Mouse (Mus musculus) gonadal fat pad, adult 2 months (tissue): ENCODE measurements around the gene Mthfd1l. TPM values are rescaled to one million over a fixed set of nuclear protein-coding genes. Genes with fewer than 3 reads are reported as not detected.

ENCODE experiments used
- DNase-seq: peaks from one replicate; pipeline ENCODE4 v3.0.0-alpha.2; 2012; ENCODE audit warnings: low read depth
- polyA plus RNA-seq: library from polyadenylated mRNA; depleted of rRNA; stranded (reverse); fragments of >200 nt; gene quantifications from 2 replicates; pipeline ENCODE4 v1.2.3, GENCODE M21; 2012

The Mthfd1l gene
- polyA plus RNA-seq, 1 experiment: 14.6 TPM

DNA sequence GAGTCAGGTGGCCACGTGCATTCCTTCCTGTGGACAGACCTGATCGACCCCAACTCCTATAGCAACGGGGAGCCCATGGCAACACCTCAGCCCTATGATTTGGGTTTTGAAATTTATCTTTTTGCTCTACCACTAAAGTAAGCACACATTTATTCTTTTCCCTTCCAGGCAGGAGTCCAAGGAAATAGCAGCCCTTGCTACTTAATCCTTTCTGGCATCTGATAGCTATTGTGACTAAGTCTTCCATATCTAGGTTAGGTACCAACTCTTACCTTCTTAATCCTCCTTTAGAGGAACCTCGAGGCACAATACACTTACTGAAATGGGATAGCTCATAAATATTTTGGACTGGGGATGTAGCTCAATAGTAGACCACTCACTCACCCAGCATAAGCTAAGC is 180.1 kb downstream of the Mthfd1l start:
- DNase-seq: no peak

DNA sequence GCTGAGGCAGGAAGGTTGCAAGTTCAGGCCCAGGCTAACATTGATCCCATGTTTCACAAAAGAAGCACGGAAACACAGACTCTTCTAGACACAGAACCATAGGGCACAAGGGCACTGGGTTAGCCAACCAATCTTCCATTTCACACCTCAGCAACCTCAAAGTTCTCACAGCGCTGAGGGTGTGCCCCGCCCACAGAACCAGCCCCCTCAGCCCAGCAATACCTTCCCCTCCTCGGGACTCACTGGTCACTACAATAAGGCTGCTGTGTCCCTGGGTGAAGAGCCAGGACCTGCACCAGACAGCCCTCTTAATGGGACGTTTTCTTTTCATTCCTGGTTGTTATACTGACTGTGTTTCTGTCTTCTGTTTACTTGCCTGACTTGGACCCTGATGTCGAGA is 181.1 kb downstream of the Mthfd1l start:
- DNase-seq: no peak

DNA sequence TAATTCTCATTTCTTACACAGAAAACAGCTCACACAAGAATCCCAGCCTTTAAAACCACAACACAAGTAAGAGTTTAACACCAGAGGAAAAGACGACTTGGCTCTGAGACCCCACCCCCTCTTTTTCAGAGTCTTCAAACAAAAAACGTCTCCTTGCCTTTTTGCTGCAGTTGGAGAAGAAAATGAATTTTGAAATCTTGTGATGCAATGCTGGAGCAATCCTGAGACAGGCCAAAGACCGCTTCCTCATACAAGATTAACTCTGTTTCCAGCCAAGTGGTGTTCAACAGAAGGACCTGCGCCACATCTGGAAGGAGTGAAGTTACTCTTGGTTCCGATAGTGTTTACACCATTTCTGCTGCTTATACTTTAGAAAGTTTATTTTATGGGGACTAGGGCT is 182.6 kb downstream of the Mthfd1l start:
- no peak for DNase-seq

DNA sequence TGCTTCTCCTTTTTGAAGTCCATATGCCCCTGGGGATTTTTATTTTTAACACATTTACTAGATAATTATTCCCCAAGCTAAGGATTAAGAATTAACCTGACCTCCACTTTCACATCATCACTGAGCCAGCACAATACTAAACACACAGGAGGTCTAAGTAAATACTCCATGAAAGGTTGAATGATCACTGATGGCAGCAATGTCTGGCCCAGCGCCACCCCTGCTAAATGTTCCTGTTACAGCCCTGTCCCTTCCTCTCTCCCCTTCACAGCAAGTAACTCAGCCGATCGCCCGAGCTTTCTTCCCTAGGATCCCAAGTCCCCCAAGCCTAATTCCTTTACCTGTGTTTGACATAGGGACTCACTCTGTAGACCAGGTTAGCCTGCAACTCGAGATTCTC is 185.6 kb downstream of the Mthfd1l start:
- no peak for DNase-seq

DNA sequence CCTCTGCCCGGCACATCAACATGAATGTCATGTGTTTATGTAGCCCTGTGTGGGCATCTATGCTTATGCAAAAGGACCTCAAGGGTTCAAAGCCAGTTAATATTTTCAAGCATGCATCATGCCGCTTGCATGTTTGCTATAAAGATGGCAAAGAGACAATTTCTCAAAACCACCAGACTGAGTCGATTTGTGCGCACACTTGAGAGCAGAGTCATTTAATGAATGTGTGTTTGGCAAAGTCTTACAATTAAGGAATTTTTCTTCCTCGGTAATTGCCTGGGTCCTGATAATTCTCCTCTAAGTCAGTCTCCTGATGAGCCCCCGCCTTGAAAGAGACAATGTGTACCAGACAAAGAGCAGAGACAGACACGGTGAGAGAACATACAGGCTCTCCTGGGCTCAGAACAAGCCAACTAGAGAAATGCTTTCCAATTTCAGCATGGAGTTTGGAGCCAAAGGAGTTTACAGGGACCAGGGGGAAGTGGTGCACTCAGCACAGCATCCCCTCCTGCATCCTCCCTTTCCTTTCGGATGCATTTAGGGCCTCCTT is 186.7 kb downstream of the Mthfd1l start:
- no peak for DNase-seq

DNA sequence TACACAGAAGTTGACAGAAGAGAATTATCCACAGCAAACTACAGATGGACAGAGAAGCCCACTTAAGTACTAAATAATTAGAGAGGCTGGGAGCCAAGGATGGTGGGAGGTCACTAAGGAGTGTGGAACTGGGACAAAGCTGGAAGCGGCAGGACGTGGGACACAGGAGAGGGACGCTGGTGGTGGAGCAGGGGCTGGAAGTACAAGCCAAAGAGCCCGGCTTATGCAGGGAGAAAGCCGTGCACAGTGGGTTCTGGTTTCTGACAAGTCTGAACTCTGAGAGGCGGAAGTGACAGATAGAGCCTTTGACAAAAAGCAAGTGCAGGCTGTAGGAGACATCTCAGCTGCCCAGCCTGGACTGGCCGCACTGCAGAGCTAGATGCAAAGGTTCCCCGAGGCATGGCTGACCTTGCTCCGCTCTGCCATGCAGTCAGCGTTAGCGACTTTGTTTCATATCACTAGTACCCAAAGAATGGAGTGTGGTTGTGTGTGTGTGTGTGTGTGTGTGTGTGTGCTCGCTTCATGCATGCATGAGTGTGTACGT is 187.4 kb downstream of the Mthfd1l start:
- DNase-seq: no peak

DNA sequence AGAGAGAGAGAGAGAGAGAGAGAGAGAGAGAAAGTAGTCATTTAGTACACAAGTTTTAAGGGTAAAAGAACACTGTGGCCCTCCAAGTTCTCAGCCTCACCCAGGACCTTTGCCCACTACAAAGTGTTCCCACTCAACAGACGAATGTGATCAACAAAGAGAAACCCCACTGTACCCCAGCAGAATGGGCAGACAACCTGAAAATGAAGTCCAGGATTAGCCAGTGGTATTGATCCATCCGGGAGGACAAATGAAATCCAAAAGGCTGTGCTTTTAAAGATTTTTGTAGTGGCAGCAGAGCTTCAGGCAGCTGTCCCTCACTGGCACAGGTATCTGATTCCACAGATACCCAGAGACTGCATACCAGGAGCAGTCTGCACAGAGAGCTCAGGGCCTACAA is 189.1 kb downstream of the Mthfd1l start:
- no peak for DNase-seq

DNA sequence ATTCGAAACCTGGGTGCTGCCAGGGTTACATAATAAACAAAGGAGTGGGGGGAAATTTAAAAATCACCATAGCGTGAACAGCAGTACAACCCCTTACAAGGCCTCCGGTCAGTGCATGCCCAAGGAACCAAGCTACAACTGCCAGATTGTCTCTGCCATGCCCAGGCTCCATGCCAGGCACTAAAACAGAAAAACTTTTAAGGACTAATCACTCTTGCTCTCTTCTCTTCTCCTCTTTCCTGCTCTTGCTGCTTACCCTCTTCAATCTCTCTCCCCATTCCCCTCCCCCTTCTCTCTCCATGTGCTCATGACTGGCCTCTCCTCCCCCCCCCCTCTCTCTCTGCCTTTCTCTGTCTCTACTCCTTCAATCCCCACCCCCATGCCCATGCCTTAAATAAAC is 190.1 kb downstream of the Mthfd1l start:
- DNase-seq: no peak

DNA sequence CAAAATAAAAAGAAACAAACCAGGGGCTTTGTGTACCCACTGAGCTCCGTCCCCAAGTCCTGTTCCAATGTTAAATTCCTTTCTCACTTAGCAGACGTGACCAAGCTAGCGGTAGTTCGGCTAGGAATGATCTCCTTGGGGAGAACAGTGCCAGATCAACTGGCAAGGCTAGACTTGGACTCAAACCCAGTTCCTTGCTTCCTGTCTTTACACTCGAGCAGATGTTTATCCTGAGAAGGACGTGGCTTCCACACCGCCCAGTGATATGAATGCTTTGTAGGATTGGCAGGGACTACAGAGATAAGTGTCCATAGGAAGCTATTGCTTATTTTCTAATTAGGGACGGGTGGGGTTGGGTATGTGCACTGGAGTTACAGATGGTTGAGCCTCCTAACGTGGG is 191.8 kb downstream of the Mthfd1l start:
- DNase-seq: no peak

DNA sequence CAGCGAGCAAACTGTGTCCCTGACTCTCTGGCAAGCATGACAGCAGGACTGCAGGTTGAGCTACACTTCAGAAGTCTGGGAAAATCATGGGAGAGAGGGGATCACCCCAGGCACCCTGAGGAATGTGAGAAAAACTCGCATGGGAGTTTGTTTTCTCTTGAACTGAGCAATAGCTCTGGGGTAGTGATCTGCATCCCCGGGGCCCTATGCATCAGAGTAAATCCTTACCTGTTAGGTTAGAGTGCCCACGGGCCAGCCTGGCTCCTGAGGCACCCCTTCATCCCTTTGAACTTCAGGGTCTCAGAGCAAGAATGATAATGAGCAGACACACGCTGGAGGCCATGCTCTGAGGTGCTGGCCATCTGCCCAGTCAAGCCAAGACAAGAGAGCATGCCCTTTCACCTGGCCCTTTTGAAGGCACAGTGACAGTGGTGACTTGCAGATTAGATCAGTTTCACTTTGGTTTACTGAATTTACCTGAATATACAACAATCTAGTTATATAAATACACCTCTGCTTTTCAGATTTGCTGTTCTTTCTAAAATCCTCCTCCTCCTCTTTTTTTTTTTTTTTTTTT is 195.4 kb downstream of the Mthfd1l start:
- DNase-seq: no peak

DNA sequence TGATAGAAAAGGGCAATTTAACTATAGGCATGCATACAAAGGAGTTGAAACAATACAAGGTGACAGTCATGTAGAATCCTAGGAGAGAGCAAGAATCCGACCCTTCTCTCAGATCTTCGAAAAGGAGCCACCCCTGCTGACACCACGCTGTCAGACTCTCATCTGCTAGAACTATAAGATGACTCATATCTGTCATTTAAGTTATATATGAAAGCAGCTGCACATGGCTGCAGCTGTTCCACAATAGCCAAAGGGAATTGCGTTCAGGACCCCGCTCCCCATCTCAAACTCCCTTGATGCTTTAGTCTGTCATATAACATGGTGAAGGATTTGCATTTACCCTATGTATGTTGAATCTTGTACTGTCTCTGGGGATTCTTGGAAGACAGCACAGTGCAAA is 201.3 kb downstream of the Mthfd1l start:
- DNase-seq: no peak

DNA sequence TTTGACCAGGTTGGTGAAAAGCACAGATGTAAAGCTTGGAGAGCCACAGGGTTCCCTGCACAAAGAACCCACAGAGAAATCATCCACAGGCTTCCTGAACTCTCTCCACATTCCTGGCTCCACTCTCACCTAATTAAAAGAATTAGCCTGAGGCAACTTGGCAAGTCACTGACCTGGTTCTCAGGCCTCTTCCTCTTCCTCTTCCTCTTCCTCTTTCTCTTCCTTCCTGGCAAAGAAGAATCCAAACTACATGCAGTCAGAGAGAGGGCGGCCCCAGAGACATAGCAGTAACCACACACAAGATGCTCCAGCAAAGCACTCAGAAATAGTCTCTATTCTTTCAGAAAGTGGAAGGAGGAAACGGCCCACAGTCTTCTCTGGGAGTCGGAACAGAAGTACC is 201.8 kb downstream of the Mthfd1l start:
- no peak for DNase-seq

DNA sequence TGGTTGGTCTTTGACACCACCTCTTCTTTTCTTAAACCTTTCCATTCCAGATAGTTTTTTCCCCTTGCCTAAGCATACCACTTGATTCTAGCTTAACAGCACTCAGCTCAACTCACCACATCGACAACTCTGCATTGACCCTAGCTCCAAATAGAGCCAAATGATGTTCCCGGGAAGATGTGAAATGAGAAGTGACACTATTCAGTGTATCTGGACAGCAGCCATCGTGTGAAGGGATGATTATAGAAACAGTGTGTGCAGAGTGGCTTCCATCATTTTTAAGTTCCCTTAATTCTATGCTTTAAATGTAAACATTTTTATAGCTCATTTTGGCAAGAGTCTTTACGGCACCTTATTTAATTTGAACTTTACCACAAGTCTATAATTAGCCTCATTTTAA is 204.4 kb downstream of the Mthfd1l start:
- DNase-seq: no peak

DNA sequence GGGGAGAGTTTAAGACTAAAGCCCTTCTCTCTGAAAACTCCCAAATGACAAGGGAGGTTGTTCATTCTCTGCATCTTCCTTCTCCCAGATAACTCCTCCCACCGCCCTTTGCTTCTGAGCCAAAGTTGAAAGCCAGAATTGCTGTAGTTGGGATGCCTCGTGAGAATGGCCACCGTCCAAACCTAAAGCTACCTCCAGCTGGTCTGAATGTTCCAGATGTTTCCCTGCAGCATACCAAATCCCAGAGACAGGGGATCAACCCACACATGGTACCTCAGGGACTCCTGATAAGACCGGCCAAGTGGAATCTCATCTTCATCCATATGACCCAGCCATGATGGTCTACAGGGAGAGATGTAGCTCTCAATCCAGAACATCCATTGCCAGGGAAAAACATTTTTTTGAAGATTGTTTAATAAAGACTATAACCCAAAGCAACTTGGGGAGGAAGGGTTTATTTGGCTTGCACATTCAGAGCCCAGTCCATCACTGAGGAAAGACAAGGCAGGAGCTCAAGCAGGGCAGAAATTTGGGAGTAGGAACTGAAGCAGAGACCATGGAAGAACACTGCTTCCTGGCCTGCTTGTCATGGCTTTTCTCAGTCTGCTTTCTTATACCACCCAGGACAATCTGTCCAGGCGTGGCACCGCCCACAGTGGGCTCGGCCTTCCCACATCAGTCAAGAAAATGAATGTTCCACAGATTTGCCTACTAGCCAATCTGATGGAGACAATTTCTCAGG is 206.3 kb downstream of the Mthfd1l start:
- DNase-seq: no peak

DNA sequence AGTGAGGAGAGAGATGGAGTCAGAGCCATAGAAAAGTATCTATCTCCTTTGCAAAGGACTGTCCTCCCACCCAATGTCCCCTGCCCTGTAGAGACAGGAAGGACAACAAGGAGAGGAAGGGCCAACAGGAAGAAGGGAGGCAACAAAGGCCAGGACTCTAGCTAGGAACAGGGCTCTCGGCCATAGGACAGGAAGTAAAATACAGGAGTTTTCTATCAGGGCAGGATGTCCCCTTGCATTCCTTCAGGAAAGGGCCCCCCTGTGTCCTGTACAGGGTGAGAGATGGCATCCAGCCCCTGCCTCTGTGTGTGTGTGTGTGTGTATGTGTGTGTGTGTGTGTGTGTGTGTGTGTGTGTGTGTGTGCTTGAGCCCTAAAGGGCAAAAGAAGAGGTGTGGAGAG is 209.0 kb downstream of the Mthfd1l start:
- no peak for DNase-seq

DNA sequence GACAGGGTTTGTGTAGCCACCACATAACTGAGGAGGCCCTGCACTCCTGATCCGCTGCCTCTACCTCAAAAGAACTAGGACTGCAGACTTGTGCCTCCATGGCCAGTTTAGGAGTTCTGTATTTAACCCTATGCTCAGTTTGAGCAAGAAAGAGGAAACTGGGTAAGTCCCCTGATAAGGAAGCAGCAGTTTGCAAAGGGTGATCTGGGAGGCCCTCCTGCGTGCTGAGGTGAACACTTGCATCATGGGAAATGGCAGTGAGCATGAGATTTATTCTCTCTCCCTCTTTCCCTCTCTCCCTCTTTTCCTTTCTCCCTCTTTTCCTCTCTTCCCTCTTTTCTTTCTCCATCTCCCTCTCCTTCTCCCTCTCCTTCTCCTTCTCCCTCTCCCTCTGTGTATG is 209.5 kb downstream of the Mthfd1l start:
- no peak for DNase-seq

DNA sequence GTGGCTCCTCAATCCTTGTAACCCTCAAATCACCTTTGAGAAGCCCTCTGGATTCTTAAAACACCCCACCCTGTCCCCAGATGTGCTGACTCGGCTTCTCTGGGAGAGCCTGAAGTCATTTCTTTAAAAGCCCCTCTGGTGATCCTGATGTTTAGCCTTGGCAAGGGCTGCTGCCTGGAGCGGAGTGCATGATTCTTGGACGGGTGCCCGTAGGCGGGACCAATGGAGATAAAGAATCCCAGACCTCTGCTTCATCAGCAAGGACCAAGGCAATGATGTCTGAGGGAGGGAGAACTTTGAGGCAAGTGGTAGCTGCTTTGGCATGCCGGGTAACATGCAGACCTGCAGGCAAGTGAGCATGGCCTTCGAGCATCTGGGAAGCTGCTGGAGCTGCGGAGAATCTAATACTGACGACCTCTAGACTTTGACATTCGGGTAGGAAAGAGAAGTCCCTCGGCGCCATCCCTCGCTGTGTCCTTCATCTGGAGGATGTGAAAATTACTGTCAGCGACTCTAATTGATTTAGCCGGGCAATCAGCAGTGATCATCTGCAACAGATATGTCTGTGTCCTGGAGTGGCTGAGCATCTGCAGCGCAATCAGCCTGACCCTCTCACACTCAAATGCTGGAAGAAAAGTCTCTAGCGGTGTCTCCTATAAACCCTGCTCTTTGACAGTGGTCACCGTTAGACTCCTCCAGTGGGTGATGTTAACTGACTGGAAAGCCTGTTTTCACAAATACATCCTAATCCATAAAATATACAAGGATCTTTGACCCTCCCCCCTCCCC is 215.9 kb downstream of the Mthfd1l start:
- no peak for DNase-seq

DNA sequence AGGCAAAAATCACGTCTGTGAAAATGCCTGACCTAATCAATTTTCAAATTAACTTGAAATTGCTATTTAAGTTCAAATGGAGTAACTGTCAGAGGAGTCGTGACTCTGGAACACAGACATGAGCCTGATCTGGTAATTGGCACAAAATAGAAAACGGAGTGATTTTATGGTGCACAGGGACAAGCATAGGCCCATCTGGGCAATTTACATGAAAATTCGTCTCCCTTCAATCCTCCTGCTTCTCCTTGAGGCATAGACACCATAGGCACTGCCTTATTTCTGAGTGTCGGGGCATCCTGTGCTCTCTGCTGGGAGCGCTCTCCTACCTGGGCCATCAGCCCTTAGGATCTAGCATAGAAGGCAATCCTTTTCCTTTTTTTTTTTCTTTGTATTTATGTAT is 216.5 kb downstream of the Mthfd1l start:
- DNase-seq: no peak

DNA sequence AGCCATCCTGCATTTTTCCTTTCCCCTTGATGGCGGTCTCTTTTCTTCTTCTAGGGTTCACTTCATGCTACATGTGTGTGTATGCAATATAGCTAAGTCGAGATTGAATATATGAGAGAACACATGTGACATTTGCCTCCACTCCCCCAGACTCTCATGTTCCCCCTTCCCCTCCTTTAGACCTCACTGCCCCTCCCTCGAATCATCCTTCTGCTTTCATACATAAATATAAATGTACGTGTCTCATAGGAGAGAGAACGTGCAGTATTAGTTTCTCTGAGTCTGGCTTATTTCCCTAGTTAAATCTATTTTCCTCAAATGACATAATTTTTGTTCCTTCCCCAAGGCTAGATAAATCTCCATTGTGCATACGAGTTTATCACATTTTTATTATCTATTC is 226.1 kb downstream of the Mthfd1l start:
- DNase-seq: no peak

DNA sequence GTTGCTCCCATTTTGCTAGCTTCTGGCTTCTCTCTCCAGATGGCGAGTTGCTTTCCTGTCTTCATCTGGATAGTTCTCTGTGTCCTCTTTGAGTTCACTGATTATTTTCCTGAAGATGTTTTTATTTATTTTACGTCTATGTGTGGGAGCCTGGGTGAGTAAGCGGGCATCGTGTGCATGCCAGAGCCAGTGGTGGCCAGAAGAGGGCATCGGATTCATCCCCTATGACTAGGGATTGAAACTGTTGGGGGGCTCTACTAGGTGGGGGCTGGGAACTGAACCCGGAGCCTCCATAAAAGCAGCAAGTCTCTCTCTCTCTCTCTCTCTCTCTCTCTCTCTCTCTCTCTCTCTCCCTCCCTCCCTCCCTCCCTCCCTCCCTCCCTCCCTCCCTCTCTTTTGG is 227.0 kb downstream of the Mthfd1l start:
- no peak for DNase-seq

DNA sequence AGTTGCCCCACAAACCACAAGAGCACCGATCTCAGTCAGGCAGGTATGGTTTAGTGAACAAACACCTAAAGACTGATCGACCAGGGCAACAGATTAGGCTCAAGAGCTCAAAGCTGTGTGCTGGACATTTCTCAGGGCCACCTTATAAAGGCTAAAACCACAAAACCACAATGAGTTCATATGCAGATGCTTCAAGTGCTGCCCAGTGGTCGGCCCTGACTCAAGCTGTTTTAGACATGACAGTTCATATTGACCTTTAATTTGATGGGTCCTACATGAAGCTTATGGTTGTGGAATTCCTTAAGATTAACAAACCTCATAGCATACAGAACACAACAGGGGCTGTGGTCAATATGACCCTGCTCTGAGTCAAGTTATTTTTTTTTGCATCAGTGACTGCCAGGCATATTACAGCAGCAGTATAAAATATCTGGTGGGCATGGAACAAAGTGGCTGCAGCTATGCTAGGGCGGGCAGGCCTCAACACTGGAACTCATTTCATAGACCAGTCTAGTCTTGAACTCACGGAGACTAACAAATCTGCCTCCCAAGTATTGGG is 227.7 kb downstream of the Mthfd1l start:
- DNase-seq: no peak

DNA sequence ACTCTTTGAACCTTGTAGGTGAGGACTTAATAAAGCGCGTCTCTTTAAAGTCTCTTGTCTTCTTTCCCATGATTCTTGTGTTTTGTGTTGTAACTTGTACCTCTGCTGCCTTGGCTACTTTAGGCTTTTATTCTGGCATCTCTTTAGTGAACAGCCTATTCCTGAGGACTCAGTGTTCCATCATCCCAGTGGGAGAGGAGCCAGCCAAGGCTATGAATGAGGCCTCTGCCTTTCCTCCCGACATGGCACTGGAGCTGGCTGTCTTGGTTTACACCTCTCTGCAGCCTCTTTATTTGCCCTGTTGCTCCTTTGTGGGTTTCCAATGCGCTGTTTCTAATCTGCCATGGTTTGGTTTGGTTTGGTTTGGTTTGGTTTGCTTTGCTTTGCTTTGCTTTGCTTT is 228.2 kb downstream of the Mthfd1l start:
- no peak for DNase-seq
